Mouse (Mus musculus) lung, postnatal 36 days (tissue): ENCODE data around the gene Prdm11.

Source experiments
- DNase-seq: peaks from one replicate; pipeline ENCODE4 v3.0.0; 2022; ENCODE audit warnings: mixed read lengths

The Prdm11 gene

DNA sequence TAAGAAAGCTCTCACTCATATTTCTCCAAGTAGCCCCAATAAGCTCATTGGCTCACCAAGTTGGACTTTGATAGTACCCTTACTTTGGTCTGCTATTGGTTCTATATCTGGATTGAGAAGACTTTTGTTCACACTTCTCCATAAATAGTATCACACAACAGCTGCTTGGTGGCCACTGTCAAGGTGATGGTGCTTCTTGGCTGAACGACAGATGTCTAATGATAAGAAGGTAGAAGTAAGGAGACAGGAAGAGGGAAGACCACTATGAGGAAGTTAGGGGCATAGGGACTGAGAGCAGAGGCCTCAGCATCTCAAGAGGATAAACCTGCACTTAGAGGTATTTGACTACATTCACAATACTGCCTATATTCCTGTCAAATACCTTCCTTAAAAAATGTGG, 81.6 kb downstream of the Prdm11 start:
- no peak for DNase-seq

DNA sequence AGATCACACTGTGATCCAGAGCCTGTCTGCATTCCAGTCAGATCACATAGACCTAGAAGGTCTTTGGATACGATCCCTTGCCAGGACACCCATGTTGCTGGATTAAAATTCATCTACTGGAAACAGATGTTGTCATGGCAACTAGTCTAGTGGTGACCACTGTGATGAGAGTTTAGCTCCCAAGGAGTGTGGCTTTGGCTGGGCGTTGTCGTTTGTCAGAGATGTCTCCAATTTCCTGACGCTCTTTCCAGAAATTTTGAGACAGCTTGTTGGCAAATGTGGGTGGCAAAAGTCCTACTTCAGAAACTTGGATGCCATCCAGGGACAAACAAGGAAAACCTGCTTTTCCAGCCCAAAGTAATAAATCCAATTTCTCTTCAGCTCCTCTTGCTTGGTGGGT, 87.3 kb downstream of the Prdm11 start:
- DNase-seq = peak; percentile 15

DNA sequence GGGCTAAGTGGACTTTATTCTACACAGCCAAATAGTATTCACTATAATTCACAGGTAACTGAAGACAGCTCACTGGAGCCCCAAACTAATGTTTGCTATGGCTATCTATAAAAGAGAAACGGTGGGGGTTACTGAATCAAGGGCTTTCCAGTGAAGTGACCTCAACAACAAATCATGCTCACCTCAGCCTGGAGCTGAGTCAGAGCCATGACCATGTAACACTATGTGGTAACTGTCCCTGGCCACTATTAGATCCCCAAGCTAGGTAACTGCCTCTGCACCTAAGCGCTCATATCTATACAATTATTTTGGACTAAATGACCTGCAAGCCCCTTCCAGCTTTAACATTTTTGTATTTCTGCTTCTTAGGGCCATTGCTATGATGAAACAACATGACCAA, 89.0 kb downstream of the Prdm11 start:
- no peak for DNase-seq

DNA sequence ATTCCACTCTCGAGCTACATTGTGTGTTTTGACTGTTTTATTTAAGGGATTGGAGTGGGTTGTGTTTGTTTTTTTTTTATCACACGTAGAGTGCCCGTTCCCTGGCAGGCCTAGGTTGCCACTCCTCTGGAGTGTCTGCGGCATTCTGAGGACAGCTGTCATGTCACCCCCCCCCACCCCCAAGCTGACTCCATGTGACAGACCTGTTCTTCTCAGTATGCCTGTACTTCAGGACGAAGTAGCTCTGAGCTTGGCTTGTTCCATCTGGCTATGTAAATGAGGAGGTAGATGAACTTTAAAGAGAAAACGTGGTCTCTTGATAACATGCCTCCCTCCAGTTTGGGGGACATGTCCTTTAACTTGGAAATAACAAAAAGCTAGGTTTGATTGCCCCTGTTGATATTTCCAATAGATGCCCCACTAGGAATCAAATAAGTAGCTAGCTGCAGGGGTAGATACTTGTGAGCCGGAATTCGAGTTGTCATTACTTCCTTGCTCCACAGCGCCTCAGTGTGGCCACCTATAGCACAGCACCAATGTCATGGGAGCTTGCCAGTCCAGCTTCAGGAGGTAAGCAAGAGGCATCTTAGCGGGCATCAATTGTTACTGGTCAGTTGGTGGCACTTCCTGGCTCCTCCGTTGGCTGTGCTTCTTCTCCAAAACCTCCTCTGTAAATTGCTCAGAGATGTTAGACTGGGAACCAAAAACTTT, 91.4 kb downstream of the Prdm11 start:
- DNase-seq = peak; percentile 88

DNA sequence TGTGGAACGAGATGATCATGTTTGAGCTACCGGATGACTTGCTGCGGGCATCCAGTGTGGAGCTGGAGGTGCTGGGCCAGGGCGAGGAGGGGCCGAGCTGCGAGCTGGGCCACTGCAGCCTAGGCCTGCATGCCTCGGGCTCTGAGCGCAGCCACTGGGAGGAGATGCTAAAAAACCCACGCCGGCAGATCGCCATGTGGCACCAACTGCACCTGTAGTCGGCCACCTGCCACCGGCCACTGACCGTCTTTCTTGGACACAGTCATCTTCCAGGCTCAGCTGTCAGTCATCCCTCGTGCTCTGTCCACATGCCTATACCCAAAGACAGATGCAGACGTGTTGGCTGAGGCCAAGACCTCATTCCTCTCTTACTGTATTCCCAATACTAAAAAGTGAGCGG, 92.5 kb downstream of the Prdm11 start:
- DNase-seq = no peak

DNA sequence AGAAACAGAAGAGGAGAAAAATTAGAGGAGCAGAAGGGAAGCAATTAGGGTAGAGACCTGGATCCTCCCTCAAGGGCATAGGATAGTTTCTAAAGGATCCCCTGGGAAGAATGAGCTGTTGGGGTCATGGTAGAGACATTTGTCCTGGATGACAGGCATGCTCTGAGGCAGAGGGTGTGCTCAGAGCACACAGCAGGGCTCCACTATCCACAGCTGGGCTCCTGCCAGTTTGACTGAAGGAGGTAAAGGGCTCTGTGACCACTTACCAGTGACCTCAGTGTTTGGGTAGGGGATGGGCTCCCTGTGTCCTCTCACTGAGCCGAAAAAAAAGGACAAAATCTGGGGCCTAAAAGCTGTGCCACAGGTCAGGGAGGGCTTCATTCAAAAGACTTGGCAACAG, 96.4 kb downstream of the Prdm11 start:
- DNase-seq = no peak

DNA sequence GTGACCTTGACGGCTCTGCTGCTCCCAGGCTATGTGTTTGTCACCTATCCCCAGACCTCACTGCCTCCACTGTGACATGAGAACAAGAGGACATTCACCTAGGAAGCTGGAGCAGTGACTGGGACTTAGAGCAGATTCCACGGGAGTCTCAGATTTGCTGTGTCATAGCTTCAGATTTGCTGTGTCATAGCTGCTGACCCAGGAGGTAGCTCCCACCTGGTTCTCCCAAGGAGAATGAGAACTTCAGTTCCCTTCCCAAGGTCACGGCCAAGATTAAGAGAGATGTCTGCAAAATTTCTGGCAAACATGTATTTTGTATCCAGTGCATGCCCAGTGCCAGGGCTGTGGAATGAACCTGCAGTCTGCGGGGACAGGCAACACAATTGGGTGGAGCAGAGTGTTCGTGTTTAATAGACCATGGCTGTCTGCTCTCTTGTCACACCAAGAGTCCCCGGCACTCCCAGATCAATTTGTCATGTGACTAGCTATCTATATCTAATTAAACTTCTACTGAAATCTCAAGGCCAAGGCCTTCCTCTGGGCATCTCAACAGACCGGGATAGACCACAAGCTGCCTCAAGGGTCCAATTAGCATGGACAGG, 97.2 kb downstream of the Prdm11 start:
- DNase-seq = no peak

DNA sequence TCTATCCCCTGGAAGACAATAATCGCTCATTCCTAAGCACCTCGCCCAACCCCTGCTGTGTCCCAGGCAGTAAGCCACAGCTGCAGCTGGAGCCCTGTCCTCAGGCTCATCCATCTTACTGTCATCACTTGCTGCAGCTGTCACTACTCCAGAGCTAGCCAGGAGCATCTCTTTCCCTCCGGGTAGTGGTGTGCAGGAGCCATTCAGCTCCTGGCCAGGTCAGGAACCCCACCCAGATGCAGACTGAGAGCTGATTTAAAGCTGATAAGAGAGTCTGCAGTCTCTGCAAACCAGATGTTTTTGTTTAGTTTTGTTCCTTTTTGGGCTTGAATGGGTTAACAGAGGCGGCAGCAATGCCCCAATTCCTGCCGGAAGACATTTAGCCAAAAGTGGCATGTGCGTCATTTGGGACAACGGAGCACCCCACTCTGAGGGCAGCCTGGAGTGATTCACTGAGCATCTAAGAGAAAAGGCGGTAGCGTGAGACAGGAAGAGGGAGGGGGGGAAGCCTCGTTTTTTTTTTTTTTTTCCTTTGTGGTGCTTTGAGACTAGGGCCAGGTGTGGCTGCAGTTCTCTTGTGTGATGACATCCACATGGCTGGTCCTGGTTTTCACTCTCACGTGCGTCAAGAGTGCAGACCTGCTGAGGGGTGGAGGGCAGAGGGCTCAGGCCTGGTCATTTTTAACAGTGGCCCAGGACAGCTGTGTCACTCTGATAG, 97.8 kb downstream of the Prdm11 start:
- DNase-seq = peak; percentile 23

DNA sequence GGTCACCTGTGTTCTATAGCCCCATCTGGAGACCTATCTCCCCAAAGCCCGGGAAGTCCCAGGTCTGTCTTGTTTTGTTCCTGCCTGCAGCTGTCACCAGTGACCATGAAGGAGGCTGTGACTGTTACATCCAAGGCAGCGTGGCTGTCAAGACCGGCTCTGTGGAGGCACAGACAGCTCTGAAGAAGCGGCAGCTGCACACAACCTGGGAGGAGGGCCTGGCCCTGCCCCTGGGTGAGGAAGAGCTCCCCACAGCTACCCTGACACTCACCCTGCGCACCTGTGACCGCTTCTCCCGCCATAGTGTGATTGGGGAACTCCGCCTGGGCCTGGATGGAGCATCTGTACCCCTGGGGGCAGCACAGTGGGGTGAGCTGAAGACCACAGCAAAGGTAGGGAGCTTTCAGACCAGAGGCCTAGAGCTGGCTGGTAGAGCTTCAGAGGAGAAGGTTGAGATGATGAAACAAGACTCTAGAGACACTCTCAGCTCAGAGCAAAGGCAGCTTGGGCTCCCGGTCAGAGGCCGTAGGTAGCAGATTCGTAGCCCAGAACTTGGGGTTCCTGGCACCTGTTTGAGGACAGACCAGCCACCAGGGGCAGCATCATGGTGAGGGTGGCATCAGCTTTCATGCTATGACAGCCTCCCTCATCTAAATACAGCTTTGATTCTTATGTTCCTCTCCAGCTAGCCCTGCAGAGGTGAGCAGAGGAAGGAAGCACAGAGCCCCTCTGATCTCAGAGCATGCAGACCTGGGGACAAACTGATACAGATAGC, 100.0 kb downstream of the Prdm11 start:
- no peak for DNase-seq

DNA sequence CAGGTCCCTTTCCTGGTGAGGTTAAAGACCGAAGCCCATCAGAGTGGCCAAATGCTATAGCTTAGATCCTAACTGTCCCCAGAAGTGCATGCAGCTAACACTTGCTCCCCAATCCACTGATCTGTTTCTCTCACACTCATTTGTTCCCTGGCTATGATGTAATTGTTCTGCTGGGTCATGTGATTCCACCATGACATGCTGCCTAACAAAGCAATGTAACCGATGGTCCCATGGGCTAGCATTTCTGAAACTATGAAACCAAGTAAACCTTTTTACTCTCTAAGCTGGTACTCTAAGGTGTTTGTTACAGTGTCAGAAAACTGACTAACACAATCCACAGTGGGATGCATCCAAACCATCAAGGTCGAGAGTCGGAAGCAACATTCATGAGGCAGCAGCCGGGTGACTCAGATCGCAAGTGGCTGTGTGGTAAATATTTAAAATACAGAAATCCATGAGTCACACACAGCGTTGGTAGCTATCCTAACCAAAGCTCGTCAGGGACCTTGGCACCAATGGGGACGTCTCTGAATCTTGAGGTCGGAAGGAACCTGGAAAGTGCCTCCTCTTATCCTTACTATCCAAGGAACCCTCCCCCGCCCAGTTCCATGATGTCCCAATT, 100.7 kb downstream of the Prdm11 start:
- DNase-seq = no peak

DNA sequence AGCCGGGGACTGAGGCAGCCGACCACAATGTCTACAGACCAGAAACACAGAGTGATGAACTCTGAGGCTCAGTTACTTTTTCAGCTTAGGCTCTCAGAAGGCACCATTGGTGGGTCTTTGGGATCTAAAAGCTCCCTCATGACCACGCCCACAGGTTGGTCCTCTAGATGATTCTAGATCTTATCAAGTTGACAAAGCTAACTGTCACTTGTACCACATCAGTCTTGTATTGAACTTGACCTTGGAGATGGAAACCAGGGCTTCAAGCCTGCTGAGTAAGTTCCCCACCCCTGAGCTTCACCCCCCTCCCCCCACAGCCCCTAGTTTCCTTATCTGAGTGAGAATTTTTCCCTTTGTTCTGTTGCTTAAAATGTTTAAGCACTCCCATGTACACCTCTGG, 101.6 kb downstream of the Prdm11 start:
- DNase-seq = no peak

DNA sequence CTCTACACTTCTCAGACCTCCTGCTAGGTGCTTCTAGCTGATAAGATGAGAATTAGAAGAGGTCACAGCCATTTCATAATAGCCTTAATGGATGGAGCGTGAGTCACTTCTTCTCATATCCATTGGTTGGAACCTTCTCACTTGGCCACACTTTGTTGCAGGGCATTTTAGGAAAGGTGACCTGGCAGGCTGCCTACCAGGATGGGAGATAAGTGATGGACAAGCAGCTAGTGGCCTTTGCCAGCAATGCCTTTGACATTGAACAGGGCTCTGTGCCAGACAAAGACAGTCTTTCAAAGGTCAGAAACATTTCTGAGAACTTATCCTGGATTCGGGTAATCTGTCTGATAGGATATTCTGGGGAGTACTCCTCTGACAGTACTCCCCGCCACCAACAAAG, 102.6 kb downstream of the Prdm11 start:
- DNase-seq = no peak

DNA sequence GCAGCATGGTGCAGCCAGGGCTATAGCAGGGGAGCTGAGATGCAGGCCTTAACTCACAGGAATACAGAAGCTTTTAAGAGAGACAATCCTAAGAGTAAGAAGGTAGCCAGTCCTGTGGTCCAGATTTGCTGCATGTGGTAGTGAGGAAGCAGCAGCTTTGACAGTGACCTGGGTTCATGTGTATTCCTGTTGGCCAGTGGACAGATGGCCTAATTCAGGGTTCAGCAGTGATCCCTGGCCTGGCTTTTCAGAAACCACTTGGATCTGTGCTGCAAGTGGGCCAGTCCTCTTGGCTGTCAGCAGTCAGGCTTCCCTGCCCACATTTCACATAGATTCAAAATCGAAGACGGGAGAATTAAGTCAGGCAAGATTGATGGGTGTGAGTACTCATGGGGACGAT, 104.5 kb downstream of the Prdm11 start:
- no peak for DNase-seq

DNA sequence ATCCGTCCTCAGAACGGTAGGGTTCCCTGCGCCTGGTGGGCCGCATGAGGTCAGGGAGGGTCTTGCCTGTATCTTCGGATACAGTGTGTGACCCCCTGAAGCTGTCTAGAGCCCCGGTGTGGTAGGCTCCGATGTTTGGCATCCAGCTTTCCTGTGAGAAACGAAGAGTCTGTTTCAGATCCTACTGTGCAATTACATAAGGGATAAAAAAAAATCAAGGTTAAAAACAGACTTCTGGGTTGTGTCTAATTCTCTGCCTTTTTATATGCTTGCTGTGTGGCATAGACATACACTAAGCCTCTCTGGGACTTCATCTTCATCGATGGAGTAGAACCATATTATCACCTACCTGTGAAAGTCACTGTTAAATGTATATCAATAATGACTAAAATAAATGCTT, 105.0 kb downstream of the Prdm11 start:
- no peak for DNase-seq

DNA sequence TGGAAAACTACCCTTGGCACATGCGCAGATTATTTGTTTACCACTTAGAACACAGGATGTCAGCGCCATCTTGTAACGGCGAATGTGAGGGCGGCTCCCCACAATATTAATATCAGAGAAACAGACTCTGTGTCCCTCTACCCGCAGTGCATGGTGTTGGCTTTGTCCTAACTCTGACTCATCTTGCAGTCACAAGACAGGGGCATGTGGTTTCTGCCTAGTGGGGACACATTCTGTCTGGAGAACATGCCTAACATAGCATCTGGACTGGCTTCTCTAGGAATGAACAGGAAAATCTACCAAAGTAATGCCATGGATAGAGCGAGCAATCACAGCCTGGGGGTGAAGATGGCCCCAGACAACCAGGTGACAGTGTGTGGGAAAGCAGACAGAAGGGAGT, 107.1 kb downstream of the Prdm11 start:
- DNase-seq = no peak

DNA sequence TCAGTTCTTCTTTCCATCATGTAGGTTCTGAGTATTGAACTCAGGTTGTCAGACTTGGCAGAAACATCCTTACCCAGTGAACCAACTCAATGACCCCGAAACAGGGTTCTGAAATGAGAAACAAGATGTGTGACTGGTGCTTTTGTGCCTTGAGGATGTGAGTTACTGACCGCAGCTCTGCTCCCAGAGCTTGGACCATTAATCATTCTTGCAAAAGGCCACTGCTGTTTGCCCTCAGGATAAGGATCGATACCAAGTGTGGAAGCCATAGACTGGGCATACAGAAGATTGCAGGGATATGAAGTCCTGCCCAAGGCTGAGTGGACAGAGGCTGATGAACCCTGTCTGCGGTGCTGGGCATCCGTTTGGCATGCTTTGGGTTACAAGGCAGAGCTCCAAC, 107.9 kb downstream of the Prdm11 start:
- DNase-seq = no peak

DNA sequence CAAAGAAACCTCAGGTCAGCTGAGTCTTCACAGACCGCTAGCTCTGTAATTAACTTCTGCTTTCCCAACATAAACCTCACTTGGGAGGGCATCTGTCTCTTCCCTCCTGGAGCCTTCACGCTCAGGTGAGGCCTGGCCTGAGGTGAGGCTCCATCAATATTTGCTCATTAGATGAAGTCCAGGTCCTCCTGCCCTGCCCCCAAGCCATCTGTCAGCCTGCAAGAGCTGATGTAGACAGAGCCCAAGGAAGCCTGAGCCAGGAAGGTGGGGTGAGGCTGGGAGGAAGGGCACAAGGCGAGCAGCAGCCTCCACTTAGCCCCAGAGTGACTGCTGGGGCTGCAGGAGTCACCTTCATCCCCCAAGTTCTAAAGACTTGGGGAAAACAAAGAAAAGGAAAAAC, 110.5 kb downstream of the Prdm11 start:
- no peak for DNase-seq

DNA sequence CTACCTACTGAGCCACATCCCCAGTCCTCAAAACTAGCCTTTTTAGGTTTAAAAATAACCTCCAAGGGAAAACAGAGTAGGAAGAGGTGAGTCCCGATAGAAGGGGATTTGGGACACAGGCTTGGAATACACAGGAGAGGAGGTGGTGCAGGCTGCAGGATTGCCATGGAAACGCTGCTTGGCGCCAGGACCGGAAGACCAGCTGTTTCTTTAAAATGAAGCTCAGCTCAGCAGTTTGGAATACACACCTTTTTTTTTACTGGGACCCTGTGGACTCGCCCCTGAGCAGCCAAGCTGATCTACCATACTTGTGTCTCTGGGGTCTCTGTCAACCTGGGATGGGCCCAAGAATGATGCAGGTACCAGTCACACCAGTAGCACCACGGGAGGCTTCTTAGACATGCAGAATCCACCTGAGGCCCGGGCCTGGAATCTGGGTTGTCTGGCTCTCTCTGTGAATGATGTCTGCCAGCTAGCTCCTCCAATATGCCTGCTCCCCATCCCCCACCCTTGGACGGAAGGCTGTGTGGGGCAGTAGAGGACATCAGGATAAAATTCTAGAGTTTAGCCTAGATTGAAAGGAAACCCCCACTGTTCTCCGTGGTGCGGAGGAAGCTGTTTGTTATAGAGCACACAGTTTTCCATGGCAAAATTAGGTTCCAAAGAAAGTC, 111.5 kb downstream of the Prdm11 start:
- DNase-seq = no peak

DNA sequence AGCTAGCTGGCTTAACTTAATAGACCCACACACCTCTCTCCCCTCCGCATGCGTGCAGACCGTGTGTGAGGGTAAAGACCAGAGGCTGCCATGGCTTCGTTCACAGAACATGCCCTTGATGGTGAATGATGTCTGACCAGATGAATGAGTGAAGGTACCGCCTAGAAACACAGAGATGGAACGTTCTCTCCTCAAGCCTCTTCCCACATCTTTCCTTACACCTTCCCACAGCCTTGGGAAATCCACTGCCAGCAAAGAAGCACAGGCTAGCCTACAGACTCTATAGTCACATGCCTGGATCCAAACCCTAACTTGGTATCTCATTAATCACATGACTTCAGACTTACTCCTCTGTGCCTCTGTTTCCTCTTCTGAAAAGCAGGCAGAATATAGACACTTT, 112.6 kb downstream of the Prdm11 start:
- DNase-seq = no peak

DNA sequence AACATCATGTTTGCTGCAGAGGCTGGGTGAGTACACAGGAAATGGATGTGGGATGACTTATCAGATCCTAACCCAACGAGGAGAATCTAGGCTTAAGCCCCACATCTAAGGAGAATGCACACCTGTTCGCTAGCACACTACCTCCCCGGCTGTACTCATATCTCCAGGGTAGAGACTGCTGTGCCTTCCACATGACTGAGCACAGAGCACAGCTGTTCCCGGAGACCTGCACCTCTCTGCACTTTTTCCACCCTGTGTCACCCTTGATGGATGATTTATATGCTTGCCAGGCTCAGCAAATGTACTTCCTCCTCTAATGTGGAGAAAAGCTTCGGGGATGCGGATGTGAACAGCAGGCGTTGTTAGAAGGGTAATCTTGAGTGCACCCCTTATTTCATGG, 114.9 kb downstream of the Prdm11 start:
- no peak for DNase-seq

DNA sequence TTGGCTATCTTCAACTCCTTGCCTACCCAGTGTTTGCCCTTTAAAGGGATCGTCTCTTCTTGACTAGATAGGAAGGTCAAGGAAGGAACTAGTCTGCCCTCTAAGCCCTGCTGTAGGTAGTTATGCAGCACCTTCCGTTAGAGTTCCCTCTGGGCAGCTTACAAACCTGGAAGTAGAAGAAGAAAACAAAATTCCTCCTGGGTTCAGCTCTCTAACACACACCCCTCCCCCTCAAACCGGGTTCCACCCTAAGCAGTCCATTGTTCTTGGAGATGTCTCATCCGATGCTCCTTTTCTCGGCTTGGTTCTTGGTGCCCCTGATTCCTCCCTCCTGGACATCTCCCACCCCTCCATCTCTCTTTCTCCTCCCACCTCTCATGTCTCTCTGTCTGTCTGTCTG, 116.3 kb downstream of the Prdm11 start:
- no peak for DNase-seq

DNA sequence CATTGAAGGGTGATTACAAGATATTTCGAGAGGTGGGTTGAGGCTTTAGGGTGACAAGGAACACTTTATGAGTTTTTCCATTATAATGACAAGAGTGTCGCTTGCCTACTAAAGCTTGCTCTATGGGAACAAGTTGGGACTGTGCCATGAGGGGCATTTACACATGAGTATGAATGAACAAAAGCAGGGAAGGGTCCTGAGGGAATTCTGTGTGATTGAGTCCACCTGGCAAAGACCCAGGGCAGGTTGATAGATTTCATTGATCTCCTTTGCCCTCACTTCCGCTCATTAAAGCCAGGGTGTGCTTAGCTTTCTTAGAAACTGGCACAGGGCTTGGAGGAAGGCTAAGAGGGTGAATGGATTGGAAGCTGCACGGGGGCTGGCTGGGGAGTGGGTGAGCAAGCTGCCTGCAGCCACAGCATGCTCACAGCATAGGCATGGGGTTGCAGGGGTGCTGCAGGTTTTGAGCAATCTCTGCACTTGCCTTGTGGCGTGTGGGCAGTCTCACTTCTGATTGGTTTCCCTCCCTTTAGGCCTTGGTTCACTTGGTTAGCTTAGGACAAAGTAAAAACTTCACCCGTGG, 121.2 kb downstream of the Prdm11 start:
- no peak for DNase-seq
